Mouse (Mus musculus) activated CD4-positive, CD25-positive, alpha-beta regulatory T cell, adult 4 months (primary cell): ENCODE results near the gene Htr7. TPM values are rescaled to one million over a fixed set of nuclear protein-coding genes. Genes with fewer than 3 reads are reported as not detected.
A peak's percentile ranks its signal among the peaks of the same experiment; 100 is the strongest.

Experiments used
- ATAC-seq: one replicate; pipeline ENCODE4 v1.8.0; 2017
- polyA plus RNA-seq, 2 experiments: library from polyadenylated mRNA; unstranded; fragments of 100-300 nt; shearing (Covaris generic); gene quantifications; one replicate each; pipeline ENCODE4 v1.2.1; 2017

Gene Htr7
- not detected for polyA plus RNA-seq

GRCm38 (mm10) chr19:36057231-36057811 is at the start of gene Htr7:
Htr7 (minus strand) TSS chr19:36057507.
- ATAC-seq: no peak

- no peak for ATAC-seq
Observed at GRCm38 (mm10) chr19:36103909-36104308, 46.6 kb upstream of the Htr7 start.

- ATAC-seq: no peak
Observed at GRCm38 (mm10) chr19:36098916-36099315, 41.6 kb upstream of the Htr7 start.

DNA sequence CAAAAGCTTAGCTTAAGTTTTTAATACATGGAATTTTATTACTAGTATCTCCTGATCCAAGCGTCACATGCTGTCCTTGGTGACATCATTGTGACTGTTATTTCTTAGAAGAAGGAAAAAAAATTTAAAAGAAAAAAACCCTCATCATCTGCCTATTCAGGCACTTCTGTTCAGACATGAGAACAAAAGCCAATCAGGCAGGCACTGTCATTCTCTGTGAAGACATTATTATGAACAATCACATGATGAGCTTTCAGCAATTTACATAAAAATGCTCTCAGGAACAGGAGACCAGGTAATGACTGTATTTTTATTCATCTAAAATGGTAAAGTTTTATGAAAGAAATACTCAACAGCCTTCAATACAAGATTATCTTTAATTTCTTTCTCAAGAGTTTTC is 41.0 kb upstream of the Htr7 start:
- no peak for ATAC-seq

GRCm38 (mm10) chr19:36097194-36097593 is 39.9 kb upstream of the Htr7 start:
- ATAC-seq: no peak

- ATAC-seq: peak; percentile 49
Observed at GRCm38 (mm10) chr19:36090781-36091180, 33.5 kb upstream of the Htr7 start.

- peak; percentile 94 for ATAC-seq
Observed at GRCm38 (mm10) chr19:36083262-36084225, 26.2 kb upstream of the Htr7 start, which contains the start of gene Rpp30. Rpp30 (plus strand) TSS chr19:36083716.

DNA sequence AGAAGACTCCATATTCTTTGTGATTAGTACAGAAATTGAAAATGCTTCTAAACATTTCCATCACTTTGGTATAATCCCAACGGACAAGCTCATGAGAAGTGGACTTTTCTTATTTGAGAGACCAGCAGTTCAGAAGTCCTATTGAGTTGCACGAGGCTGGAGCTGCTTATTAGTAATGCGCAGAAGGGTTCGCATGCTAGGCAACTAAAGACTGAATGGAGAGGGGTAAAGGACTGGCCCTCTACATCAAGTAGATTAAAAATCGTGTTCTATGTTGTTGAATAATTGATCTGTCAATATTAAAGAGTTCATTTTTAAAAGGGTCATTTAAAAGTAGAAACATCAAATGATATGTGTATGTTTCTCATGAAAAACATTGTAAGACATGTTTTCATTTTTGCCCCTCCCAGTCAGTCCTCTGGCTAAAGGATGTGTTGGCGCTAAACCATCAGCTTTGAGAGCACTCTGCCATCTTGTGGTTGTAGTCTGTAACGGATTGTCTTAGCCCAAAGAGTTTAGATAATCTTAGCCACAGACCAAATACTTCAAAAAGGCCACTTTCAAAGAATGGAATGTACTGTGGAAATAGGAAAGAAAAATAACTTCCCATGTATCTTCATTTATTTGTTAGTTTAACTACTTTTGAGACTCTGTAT is 25.4 kb upstream of the Htr7 start:
- ATAC-seq: peak; percentile 78

DNA sequence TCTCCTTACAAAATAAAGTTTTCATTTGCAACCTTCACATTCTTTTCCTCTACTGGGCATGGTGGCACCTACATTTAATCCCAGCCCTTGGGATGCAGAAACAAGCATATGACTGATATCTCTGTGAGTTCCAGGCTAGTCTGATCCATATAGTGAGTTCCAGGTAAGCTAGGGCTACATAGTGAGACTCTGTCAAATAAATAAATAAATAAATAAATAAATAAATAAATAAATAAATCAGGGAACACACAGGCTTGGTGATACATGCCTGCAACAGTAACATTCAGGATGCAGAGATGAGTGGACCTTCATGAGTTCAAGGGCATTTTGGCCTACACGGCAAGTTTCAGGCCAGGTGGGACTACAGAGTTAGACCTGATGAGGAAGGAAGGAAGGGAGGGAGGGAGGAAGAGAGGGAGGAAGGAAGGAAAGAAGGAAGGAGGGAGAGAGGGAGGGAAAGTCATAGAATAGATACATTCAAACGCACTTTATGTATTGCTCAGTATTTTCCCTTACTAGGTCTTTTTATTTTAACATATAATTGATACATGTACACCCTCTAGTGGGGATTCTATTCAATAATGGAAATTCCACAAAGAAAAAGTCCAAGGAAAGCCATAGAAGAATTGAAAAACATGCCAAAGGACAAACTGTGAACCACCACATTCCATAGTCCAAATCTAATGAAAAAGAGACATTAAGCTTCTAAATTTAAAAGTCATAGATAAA is 5.7 kb upstream of the Htr7 start:
- no peak for ATAC-seq

GRCm38 (mm10) chr19:36056502-36057221 is 645 bp downstream of the Htr7 start:
- ATAC-seq: no peak

GRCm38 (mm10) chr19:36046046-36046445 is 11.3 kb downstream of the Htr7 start:
- no peak for ATAC-seq

GRCm38 (mm10) chr19:36014836-36015235 is 42.5 kb downstream of the Htr7 start:
- ATAC-seq: no peak

DNA sequence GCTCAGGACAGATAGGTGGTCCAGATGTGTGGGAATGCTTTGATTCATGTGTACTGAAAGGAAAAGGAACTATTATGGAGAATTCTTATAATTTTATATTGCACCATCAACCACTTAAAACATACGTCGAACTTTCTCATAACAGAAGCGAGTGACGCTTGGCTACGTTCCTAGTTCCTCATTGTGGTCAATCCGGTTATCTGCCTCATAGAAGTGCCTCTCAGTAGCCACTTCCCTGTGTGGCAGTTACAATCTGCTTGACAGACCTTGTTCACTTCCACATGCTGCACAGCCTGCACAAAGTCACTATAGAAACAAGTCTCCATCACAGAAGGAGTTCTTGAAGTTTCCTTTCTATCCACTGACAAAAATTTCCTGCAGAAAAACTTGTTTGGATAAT is 51.0 kb downstream of the Htr7 start:
- ATAC-seq: no peak

GRCm38 (mm10) chr19:36004961-36005360 is 52.3 kb downstream of the Htr7 start:
- ATAC-seq: no peak

- no peak for ATAC-seq
Observed at GRCm38 (mm10) chr19:36002476-36003445, 54.5 kb downstream of the Htr7 start.

GRCm38 (mm10) chr19:36001512-36001911 is 55.8 kb downstream of the Htr7 start:
- ATAC-seq: no peak

- no peak for ATAC-seq
Observed at GRCm38 (mm10) chr19:36000955-36001354, 56.4 kb downstream of the Htr7 start.

GRCm38 (mm10) chr19:35997384-35997783 is 59.9 kb downstream of the Htr7 start:
- ATAC-seq: no peak

DNA sequence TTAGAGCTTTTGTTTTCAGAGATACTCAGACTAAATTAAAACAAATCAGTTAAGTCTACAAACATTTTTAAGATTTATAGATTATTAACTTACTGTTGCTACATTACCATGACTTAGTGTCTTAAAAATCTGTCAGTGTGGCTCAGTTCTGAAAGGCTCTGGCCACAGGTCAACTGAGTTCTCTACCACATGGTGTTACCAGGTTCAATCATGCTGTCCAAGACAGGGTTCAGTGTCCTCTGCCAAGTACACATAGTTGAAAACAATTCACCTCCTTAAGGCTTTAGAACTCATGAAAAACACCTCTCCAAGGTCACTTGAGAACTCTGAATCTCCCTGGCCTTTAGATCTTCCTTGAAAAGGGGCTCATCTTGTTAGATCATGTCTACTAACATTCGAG is 69.8 kb downstream of the Htr7 start:
- no peak for ATAC-seq

DNA sequence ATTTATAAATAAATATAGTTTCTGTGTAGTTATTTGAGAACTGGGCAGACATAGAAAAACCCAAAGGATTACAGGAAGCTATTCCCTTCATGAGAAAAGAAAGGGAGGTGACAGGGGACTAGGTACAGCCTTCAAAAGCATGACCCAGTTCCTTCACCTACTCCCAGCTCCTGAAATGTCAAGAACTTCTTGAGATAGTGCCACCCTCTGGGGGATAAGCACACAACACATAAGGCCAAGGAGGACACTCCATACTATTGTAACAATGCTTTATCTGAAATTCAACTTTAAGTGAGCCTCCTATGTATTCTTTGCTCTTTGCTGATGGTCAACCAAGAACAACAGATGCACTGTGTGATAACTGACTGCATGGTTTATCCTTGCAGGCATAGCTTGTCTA is 82.6 kb downstream of the Htr7 start:
- ATAC-seq: no peak

DNA sequence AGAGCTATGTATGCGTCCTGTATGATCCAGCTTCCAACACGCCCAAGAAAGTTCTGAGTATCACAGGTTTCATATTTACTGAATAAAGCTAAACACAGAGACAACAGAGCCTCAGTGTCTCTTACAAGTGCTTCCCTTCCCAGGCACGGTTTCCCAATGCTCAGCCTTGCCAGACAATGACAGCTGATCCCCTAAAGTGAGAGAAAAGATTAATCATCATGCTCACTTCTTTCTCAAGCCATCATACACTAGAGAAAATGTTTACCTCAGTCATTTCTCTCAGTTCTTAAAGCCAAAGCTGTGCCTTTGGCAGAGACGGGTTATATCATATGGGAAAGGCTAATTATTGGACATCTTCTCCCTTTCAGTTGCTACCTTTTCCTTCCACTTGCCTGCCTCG is 99.7 kb downstream of the Htr7 start:
- ATAC-seq: no peak
